Comparison of ENCODE assay signal across 29 mouse cellular contexts in genomic region chr5:101785921-101786614, GRCm38 (mm10). TPM values are rescaled to one million over a fixed set of nuclear protein-coding genes. Genes with fewer than 3 reads are reported as not detected.
DNase-seq lines count a peak whose midpoint lies in the region; ATAC-seq and TF ChIP-seq lines count a peak whose summit lies in the region.
"Had no signal": no experiment of that assay in that cellular context is flagged by ENCODE, and none has a peak within 500 bp of the region (broad histone marks: within the 10 kb centered on the region; RNA-seq: fewer than 3 reads in every experiment).

No protein-coding gene starts in this region.

- no peaks in the 10 kb centered on the region for H3K4me1 ChIP-seq in forebrain, embryonic 14.5 days (ENCODE audit: control insufficient read depth, insufficient read depth, low read length)
- no peaks in the 10 kb centered on the region for H3K4me1 ChIP-seq in forebrain, postnatal 0 days (ENCODE audit: insufficient read depth)
- peaks cover 2% of the 10 kb centered on the region; the same call in 1 of the 2 replicates for H3K4me1 ChIP-seq in midbrain, embryonic 16.5 days (ENCODE audit: control insufficient read depth, insufficient read depth, low read length)
- peaks cover 12% of the 10 kb centered on the region for H3K4me1 ChIP-seq in midbrain, embryonic 10.5 days
- H3K4me1 ChIP-seq: heart, embryonic 13.5 days; hindbrain, embryonic 12.5 days; midbrain, embryonic 15.5 days; neural tube, embryonic 12.5 days had no signal

- DNase-seq in forebrain, embryonic 14.5 days (ENCODE audit: low spot score), result peak; percentile 13
- no peak for DNase-seq in forebrain, postnatal 0 days
- DNase-seq in midbrain, embryonic 10.5 days (ENCODE audit: low spot score), result no peak
- DNase-seq in embryo, embryonic 9.5 days (ENCODE audit: extremely low spot score), result no peak
- DNase-seq in urinary bladder, postnatal 25 days (ENCODE audit: low spot score), result no peak
- DNase-seq: adrenal gland, postnatal 14 days; cerebellum, adult 8-10 months; embryo, embryonic 11 days; heart, postnatal 10 days; kidney, adult 9 months; kidney, postnatal 14 days; left cerebral cortex, postnatal 4 days; lung, postnatal 36 days; right cerebral cortex, adult 18-20 months; right cerebral cortex, postnatal 4 days; thymus, adult 2 months had no signal

- H3K9ac ChIP-seq in forebrain, embryonic 14.5 days (ENCODE audit: low read length), result no peak overlapping the region
- H3K9ac ChIP-seq in forebrain, postnatal 0 days, result no peak overlapping the region
- H3K9ac ChIP-seq in midbrain, embryonic 16.5 days (ENCODE audit: low read depth, low read length), result no peak overlapping the region
- H3K9ac ChIP-seq: embryonic facial prominence, embryonic 13.5 days; heart, embryonic 13.5 days; hindbrain, embryonic 12.5 days; midbrain, embryonic 15.5 days; neural tube, embryonic 12.5 days had no signal

- H3K4me2 ChIP-seq in forebrain, embryonic 14.5 days (ENCODE audit: low read length), result no peak overlapping the region
- H3K4me2 ChIP-seq in forebrain, postnatal 0 days (ENCODE audit: low read depth), result no peak overlapping the region
- H3K4me2 ChIP-seq in midbrain, embryonic 16.5 days (ENCODE audit: low read length), result no peak overlapping the region
- H3K4me2 ChIP-seq: embryonic facial prominence, embryonic 13.5 days; heart, embryonic 13.5 days; hindbrain, embryonic 12.5 days; midbrain, embryonic 15.5 days; neural tube, embryonic 12.5 days had no signal

- H3K27me3 ChIP-seq in forebrain, embryonic 14.5 days (replicated peaks; ENCODE audit: control insufficient read depth, insufficient read depth, low read length), result no peaks in the 10 kb centered on the region
- H3K27me3 ChIP-seq in forebrain, postnatal 0 days (ENCODE audit: insufficient read depth, low read length), result no peaks in the 10 kb centered on the region
- no peaks in the 10 kb centered on the region for H3K27me3 ChIP-seq in midbrain, embryonic 16.5 days (ENCODE audit: control insufficient read depth, insufficient read depth, low read depth, low read length)
- no peaks in the 10 kb centered on the region for H3K27me3 ChIP-seq in midbrain, embryonic 10.5 days (ENCODE audit: low read depth, poor library complexity, severe bottlenecking)
- H3K27me3 ChIP-seq: embryonic facial prominence, embryonic 13.5 days; heart, embryonic 13.5 days; hindbrain, embryonic 12.5 days; midbrain, embryonic 15.5 days; neural tube, embryonic 12.5 days had no signal

- TF ChIP-seq CTCF in forebrain, postnatal 0 days (IDR thresholded peaks at IDR 0.05; ENCODE audit: low read depth), result no peak

- no peaks in the 10 kb centered on the region for H3K9me3 ChIP-seq in forebrain, embryonic 14.5 days (replicated peaks; ENCODE audit: control insufficient read depth, low read length)
- H3K9me3 ChIP-seq in forebrain, postnatal 0 days (ENCODE audit: low read length), result no peaks in the 10 kb centered on the region
- no peaks in the 10 kb centered on the region for H3K9me3 ChIP-seq in midbrain, embryonic 16.5 days (replicated peaks; ENCODE audit: control insufficient read depth, low read length, poor library complexity, severe bottlenecking)
- no peaks in the 10 kb centered on the region for H3K9me3 ChIP-seq in midbrain, embryonic 10.5 days (replicated peaks)
- H3K9me3 ChIP-seq: embryonic facial prominence, embryonic 13.5 days; forebrain, embryonic 10.5 days; heart, embryonic 13.5 days; hindbrain, embryonic 12.5 days; midbrain, embryonic 15.5 days; neural tube, embryonic 12.5 days had no signal

- ATAC-seq in forebrain, embryonic 14.5 days, result no peak; the same call in 1 of the 2 replicates
- no peak for ATAC-seq in forebrain, postnatal 0 days
- ATAC-seq in midbrain, embryonic 16.5 days, result 0 out of 2 replicates have a peak, but pooled peaks have one; percentile 37
- peak; percentile 88 for ATAC-seq in hematopoietic stem cell, adult 5-6 weeks (replicated peaks in 1 of 2; ENCODE audit: insufficient read depth in 1 of 2, low FRiP score in 2 of 2, low TSS enrichment in 1 of 2, low read depth in 1 of 2, poor library complexity in 2 of 2, severe bottlenecking in 2 of 2)
- ATAC-seq in monocyte, adult 5-6 weeks (replicated peaks; ENCODE audit: insufficient number of reproducible peaks, low FRiP score, low TSS enrichment, poor library complexity, severe bottlenecking), result 0 out of 2 replicates have a peak, but pooled peaks have one; percentile 31
- ATAC-seq: forebrain, embryonic 16.5 days; intestine, embryonic 16.5 days; midbrain, embryonic 15.5 days had no signal

- H3K27ac ChIP-seq in forebrain, embryonic 14.5 days (ENCODE audit: low read depth, low read length), result no peak overlapping the region
- no peak overlapping the region for H3K27ac ChIP-seq in forebrain, postnatal 0 days (ENCODE audit: low read depth, low read length)
- no peak overlapping the region for H3K27ac ChIP-seq in midbrain, embryonic 16.5 days (ENCODE audit: low read length)
- no peak overlapping the region for H3K27ac ChIP-seq in midbrain, embryonic 10.5 days (replicated peaks)
- H3K27ac ChIP-seq: embryonic facial prominence, embryonic 13.5 days; forebrain, embryonic 10.5 days; heart, embryonic 13.5 days; hindbrain, embryonic 12.5 days; midbrain, embryonic 15.5 days; neural tube, embryonic 12.5 days had no signal

- no peaks in the 10 kb centered on the region for H3K36me3 ChIP-seq in forebrain, embryonic 14.5 days (ENCODE audit: control insufficient read depth, insufficient read depth, low read length)
- H3K36me3 ChIP-seq in forebrain, postnatal 0 days (ENCODE audit: insufficient read depth), result no peaks in the 10 kb centered on the region
- no peaks in the 10 kb centered on the region for H3K36me3 ChIP-seq in midbrain, embryonic 16.5 days (ENCODE audit: control insufficient read depth, insufficient read depth, low read length)
- no peaks in the 10 kb centered on the region for H3K36me3 ChIP-seq in midbrain, embryonic 10.5 days
- H3K36me3 ChIP-seq: embryonic facial prominence, embryonic 13.5 days; forebrain, embryonic 10.5 days; G1E; heart, embryonic 13.5 days; hindbrain, embryonic 12.5 days; midbrain, embryonic 15.5 days; neural tube, embryonic 12.5 days had no signal

- 60% methylated on average over 4 of the region's 4 CpGs for WGBS in forebrain, embryonic 14.5 days
- whole genome bisulfite sequencing in forebrain, postnatal 0 days, result 57% methylated on average over 4 of the region's 4 CpGs
- WGBS in midbrain, embryonic 16.5 days, result 50% methylated on average over 4 of the region's 4 CpGs
- WGBS in midbrain, embryonic 10.5 days, result 67% methylated on average over 4 of the region's 4 CpGs

- H3K4me3 ChIP-seq in forebrain, embryonic 14.5 days (ENCODE audit: low read depth, low read length), result no peak overlapping the region
- H3K4me3 ChIP-seq in forebrain, postnatal 0 days (ENCODE audit: low read depth, low read length), result no peak overlapping the region
- H3K4me3 ChIP-seq in midbrain, embryonic 16.5 days (ENCODE audit: low read depth, low read length), result no peak overlapping the region
- no peak overlapping the region for H3K4me3 ChIP-seq in midbrain, embryonic 10.5 days
- H3K4me3 ChIP-seq: embryonic facial prominence, embryonic 13.5 days; forebrain, embryonic 10.5 days; heart, embryonic 13.5 days; hindbrain, embryonic 12.5 days; midbrain, embryonic 15.5 days; myocyte; neural tube, embryonic 12.5 days had no signal

RNA-seq across cellular contexts. Expression of gene Cds1, which starts 21.1 kb away (rescaled TPM):
- polyA plus RNA-seq in forebrain, embryonic 14.5 days (2014; fragmentation: Nextera tagmentation; extraction: Ambion mirVana), result 3.9 and 4.0 TPM in 2 replicates
- 11.8 and 13.5 TPM in 2 replicates for total RNA-seq in forebrain, postnatal 0 days (2014; rRNA removed)
- polyA plus RNA-seq in forebrain, postnatal 0 days (2015; fragmentation: Nextera tagmentation; extraction: Ambion mirVana), result 6.5 and 9.6 TPM in 2 replicates
- polyA plus RNA-seq in midbrain, embryonic 16.5 days (2015; fragmentation: Nextera tagmentation; extraction: Ambion mirVana), result 8.0 and 9.2 TPM in 2 replicates
- polyA plus RNA-seq in midbrain, embryonic 10.5 days (2016; fragmentation: Nextera tagmentation; extraction: Ambion mirVana), result 0.76 and 0.80 TPM in 2 replicates
- 11.9 and 16.2 TPM in 2 replicates for total RNA-seq in hematopoietic stem cell, adult 5-6 weeks (2017)
- total RNA-seq in monocyte, adult 5-6 weeks (2017), result 1.9 to 4.5 TPM (median 2.5 TPM) in 3 replicates
- total RNA-seq: G1E had no signal
- polyA plus RNA-seq: G1E, myocyte had no signal

Comparison
In these comparisons a context has a peak if more than half of its experiments do, and no peak if none do; other contexts are left out.
1. ATAC-seq: peak in midbrain, embryonic 16.5 days (single experiment), hematopoietic stem cell, adult 5-6 weeks (2 of 2) and monocyte, adult 5-6 weeks (single experiment); none in forebrain, embryonic 14.5 days (single experiment) and forebrain, postnatal 0 days (single experiment).